Mouse (Mus musculus) neural tube, embryonic 14.5 days (tissue): ENCODE measurements at regions not wholly inside any gene's neighbourhood (a gene's known extent, or its start where the extent isn't known, plus 50 kb on each side); places are given as distances from the start of the nearest gene placed in this dataset.
"Not testable (repeated sequence)": the region's sequence is repeated elsewhere in the genome, so short reads cannot be mapped to it uniquely, and the experiment has no call there.

Experiments
- ATAC-seq: fragments of 200-750 bp; cut with Nextera tagmentation; 2 replicates; pipeline ENCODE4 v1.8.0; 2017; ENCODE audit warnings: low read depth, mild to moderate bottlenecking, moderate TSS enrichment, moderate library complexity
- H3K27ac ChIP-seq: fragments of 300-500 bp; sonication (generic); 2 replicates; pipeline ENCODE4 v1.5.1; 2014; ENCODE audit warnings: low read depth, mild to moderate bottlenecking, control low read depth, low read length, moderate library complexity, mixed read lengths
- H3K27me3 ChIP-seq: fragments of 300-500 bp; sonication (generic); 2 replicates; pipeline ENCODE4 v1.6.1; 2014; ENCODE audit warnings: low read length; ENCODE audit not compliant: control insufficient read depth, insufficient read depth
- H3K36me3 ChIP-seq: fragments of 300-500 bp; sonication (generic); 2 replicates; pipeline ENCODE4 v1.6.1; 2014; ENCODE audit warnings: low read length, mixed read lengths; ENCODE audit not compliant: control insufficient read depth, insufficient read depth
- H3K4me1 ChIP-seq: fragments of 300-500 bp; sonication (generic); 2 replicates; pipeline ENCODE4 v1.6.1; 2014; ENCODE audit warnings: low read length; ENCODE audit not compliant: control insufficient read depth, insufficient read depth
- H3K4me2 ChIP-seq: fragments of 300-500 bp; sonication (generic); 2 replicates; pipeline ENCODE4 v1.6.1; 2014; ENCODE audit warnings: mild to moderate bottlenecking, low read depth, low read length, control low read depth
- H3K4me3 ChIP-seq: fragments of 300-500 bp; sonication (generic); 2 replicates; pipeline ENCODE4 v1.5.1; 2014; ENCODE audit warnings: low read depth, low read length, control low read depth, mixed read lengths
- H3K9ac ChIP-seq: fragments of 300-500 bp; sonication (generic); replicated peaks from 2 replicates; pipeline ENCODE4 v1.6.1; 2014; ENCODE audit warnings: low read depth, mild to moderate bottlenecking, control low read depth, low read length, mixed read lengths
- H3K9me3 ChIP-seq: fragments of 300-500 bp; sonication (generic); 2 replicates; pipeline ENCODE4 v1.6.1; 2016; ENCODE audit warnings: low read length; ENCODE audit not compliant: control insufficient read depth
- WGBS: fragments of 180-500 bp; shearing (Covaris S2); extraction: QIAGEN DNeasy Blood & Tissue Kit; methylation state at CpG from one replicate; pipeline ENCODE4 v1.1.7; 2014; 5-methylcytosine and 5-hydroxymethylcytosine counted together

GRCm38 (mm10) chr1:41905971-41906370, 789.6 kb upstream of the Pou3f3 start:
- no peak overlapping the region for H3K9ac ChIP-seq
- no peak overlapping the region for H3K27ac ChIP-seq
- 92% methylated on average over 5 of the region's 5 CpGs for WGBS
- H3K4me2 ChIP-seq, result no peak overlapping the region
- H3K9me3 ChIP-seq, result no peaks in the 10 kb centered on the region
- H3K4me1 ChIP-seq, result no peaks in the 10 kb centered on the region
- H3K27me3 ChIP-seq, result no peaks in the 10 kb centered on the region
- H3K4me3 ChIP-seq, result no peak overlapping the region
- no peaks in the 10 kb centered on the region for H3K36me3 ChIP-seq
- no peak for ATAC-seq

DNA sequence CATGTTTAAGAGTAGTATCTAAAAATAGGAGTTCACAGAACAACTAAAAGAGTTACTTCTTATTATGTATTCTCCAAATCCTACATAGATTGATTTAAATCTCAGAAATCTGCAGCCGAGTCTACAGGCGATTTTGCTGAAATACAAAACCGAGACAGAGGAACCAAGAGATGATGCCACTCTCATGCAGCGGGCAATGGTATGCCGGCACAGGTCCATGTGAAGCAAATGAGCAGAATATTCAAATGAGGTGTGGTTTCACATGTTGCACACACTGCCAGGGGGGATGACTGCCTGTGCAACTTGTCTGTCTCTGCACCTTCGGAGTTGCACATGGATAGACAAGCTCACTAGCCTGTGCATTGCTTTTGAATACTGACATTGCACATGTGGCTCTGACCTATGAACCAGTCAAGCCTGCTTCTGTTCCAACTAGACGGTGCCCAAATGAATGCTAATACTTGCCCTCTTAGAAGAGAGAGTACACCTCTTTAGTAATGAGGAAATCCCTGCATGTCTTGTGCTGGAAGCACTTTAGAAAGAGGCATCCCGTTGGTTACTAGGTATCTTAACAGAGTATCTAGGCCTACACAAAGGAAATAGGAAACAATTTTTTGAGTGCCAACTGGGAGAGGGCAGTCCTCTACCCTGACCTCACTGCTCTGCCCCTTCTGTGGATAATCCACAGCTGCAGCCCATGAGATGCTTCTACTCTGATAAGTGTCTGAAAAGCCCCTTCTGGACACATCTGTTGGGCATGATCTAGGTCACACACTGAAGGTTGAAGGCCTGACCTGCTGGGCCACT, 787.4 kb upstream of the Pou3f3 start:
- Histone ChIP-seq H3K4me2 (no peak overlapping the region), H3K4me1 (no peaks in the 10 kb centered on the region), H3K4me3 (no peak overlapping the region), H3K27me3 (no peaks in the 10 kb centered on the region), H3K27ac (no peak overlapping the region), H3K36me3 (no peaks in the 10 kb centered on the region), H3K9ac (no peak overlapping the region), H3K9me3 (no peaks in the 10 kb centered on the region)
- WGBS, result 90% methylated on average over 8 of the region's 8 CpGs
- ATAC-seq, result no peak

GRCm38 (mm10) chr1:41908808-41909110, 786.8 kb upstream of the Pou3f3 start:
- no peak for ATAC-seq
- no peak overlapping the region for H3K4me3 ChIP-seq
- no peak overlapping the region for H3K27ac ChIP-seq
- H3K4me1 ChIP-seq, result no peaks in the 10 kb centered on the region
- no peaks in the 10 kb centered on the region for H3K36me3 ChIP-seq
- 92% methylated on average over 5 of the region's 5 CpGs for WGBS
- no peaks in the 10 kb centered on the region for H3K27me3 ChIP-seq
- H3K4me2 ChIP-seq, result no peak overlapping the region
- no peaks in the 10 kb centered on the region for H3K9me3 ChIP-seq
- no peak overlapping the region for H3K9ac ChIP-seq

DNA sequence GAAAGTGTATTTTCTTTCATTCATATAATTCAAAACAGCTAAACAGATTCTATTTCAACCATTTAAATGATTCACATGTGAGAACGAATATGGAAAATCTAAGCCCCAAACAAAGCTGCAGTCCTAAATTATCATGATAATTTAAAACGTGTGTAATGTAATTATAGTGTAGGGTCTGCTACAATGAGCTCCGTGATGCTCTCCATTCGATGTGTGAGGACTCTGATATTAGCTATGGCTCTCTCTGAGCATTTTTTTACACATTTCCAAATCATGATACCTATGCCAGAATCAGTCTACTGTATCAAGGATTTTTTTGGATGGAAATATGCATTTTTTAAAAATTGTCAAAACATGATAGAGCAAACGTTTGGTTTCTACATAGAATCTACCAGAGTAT, 785.8 kb upstream of the Pou3f3 start:
- ATAC-seq, result no peak
- Histone ChIP-seq H3K27me3 (no peaks in the 10 kb centered on the region), H3K4me3 (no peak overlapping the region), H3K36me3 (no peaks in the 10 kb centered on the region), H3K9ac (no peak overlapping the region), H3K4me1 (no peaks in the 10 kb centered on the region), H3K27ac (no peak overlapping the region), H3K4me2 (no peak overlapping the region), H3K9me3 (no peaks in the 10 kb centered on the region)
- WGBS, result 81% methylated on average over 5 of the region's 5 CpGs

DNA sequence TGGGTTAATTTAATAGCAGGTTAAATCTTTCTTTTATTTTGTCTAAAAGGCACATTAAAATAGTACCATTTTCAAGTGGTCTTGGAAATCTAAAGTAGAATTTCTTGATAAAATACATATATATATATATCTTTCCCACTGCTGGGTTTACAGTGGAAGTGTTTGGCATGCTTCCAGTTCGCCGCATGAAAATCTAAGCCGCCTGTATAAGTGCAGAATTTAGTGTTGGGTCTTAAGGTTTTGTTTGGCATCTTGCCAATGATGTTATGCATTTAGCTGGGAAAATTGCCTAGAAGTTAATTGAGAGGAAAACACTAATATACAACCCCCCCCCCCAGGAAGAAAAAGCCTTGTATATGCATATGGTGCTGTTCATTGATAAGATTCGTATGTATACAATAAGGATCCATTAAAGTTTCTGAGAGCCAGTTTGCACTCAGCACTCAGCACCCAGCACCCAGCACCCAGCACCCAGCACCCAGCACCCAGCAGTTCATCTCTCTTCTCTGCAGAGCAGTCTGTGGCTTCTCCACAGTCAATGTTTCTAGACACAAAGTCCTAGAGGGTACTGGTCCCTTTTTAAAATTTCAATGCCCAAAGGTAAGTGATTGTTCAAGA, 778.7 kb upstream of the Pou3f3 start:
- H3K9ac ChIP-seq, result no peak overlapping the region
- no peaks in the 10 kb centered on the region for H3K27me3 ChIP-seq
- no peaks in the 10 kb centered on the region for H3K9me3 ChIP-seq
- no peak overlapping the region for H3K4me2 ChIP-seq
- ATAC-seq, result peak; percentile 60; the same call in 1 of the 2 replicates
- H3K4me1 ChIP-seq, result no peaks in the 10 kb centered on the region
- H3K4me3 ChIP-seq, result no peak overlapping the region
- no peaks in the 10 kb centered on the region for H3K36me3 ChIP-seq
- WGBS, result 46% methylated on average over 4 of the region's 4 CpGs
- H3K27ac ChIP-seq, result no peak overlapping the region

- H3K4me3 ChIP-seq, H3K4me2 ChIP-seq, H3K27ac ChIP-seq, H3K9ac ChIP-seq, H3K27me3 ChIP-seq, H3K4me1 ChIP-seq, H3K36me3 ChIP-seq, H3K9me3 ChIP-seq: not testable (repeated sequence)
- ATAC-seq, result 0 out of 2 replicates have a peak, but pooled peaks have one; percentile 49
- WGBS, result 90% methylated on average over 5 of the region's 5 CpGs
These were observed 777.8 kb upstream of the Pou3f3 start for GRCm38 (mm10) chr1:41917807-41918206.

DNA sequence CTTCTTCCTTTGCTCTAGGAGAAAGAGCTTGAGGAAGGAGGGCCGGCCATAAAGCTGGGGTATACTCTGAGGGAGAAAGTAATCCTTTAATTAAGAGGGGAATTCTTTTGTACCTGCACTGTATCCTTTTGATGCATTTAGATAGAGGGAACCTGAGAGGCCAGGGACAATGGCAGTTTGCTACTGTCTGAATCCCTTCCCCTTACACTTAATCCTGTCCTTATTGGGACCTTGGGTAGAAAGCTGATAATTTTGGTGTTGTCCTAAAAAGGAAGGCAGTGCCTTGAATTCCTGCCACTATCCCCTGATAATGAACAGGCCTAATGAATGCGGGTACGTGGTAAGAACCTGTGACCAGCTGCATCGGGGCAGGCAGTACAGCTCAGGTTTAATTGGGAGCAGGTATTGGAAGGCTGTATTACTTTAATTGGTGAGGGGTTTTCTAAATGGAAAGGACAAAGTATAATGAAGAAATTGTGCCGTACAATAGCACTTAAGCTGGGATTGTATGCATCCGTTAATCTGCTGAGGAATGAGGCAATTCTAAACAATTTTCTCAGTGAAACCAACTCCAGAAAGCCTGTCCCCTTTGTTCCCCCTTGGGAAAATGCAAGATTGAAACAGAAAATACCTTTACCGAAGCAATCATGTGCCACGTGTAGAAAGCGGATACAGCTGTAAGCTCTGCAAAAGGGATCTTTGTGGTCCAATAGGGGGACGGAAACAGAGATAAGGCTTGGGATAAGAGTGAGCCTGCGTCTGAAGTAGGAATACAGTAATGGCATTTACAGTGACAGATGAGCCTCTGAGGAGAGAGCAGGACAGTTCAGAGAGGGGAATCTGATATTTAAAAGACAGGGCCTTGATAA, 776.9 kb upstream of the Pou3f3 start:
- Histone ChIP-seq H3K27me3 (no peaks in the 10 kb centered on the region), H3K4me1 (no peaks in the 10 kb centered on the region), H3K9ac (no peak overlapping the region), H3K4me2 (no peak overlapping the region), H3K9me3 (no peaks in the 10 kb centered on the region), H3K27ac (no peak overlapping the region), H3K4me3 (no peak overlapping the region), H3K36me3 (no peaks in the 10 kb centered on the region)
- ATAC-seq, result peak; percentile 34; the same call in 1 of the 2 replicates
- WGBS, result 51% methylated on average over 11 of the region's 11 CpGs

- H3K9ac ChIP-seq, result no peak overlapping the region
- 69% methylated on average over 1 of the region's 1 CpGs for WGBS
These were observed 761.8 kb upstream of the Pou3f3 start for GRCm38 (mm10) chr1:41933777-41934176.

More at GRCm38 (mm10) chr1:41933777-41934176, 761.8 kb upstream of the Pou3f3 start:
- no peak for ATAC-seq
- Histone ChIP-seq H3K27ac (no peak overlapping the region), H3K4me1 (no peaks in the 10 kb centered on the region), H3K9me3 (no peaks in the 10 kb centered on the region), H3K36me3 (no peaks in the 10 kb centered on the region), H3K27me3 (no peaks in the 10 kb centered on the region), H3K4me2 (no peak overlapping the region), H3K4me3 (no peak overlapping the region)
